Mouse (Mus musculus) forebrain, embryonic 10.5 days (tissue): ENCODE data around the gene Elmsan1. TPM values are rescaled to one million over a fixed set of nuclear protein-coding genes. Genes with fewer than 3 reads are reported as not detected.

Experiments used
- DNase-seq: peaks from one replicate; pipeline ENCODE4 v3.0.0-alpha.2; 2017; ENCODE audit warnings: low spot score; ENCODE audit errors: extremely low spot score
- H3K27ac ChIP-seq: fragments of 300-500 bp; sonication (generic); 2 replicates; pipeline ENCODE4 v1.5.1; 2016; ENCODE audit warnings: mild to moderate bottlenecking
- H3K27me3 ChIP-seq: fragments of 300-500 bp; sonication (generic); 2 replicates; pipeline ENCODE4 v1.6.1; 2016; ENCODE audit warnings: mild to moderate bottlenecking; ENCODE audit not compliant: poor library complexity, severe bottlenecking
- H3K36me3 ChIP-seq: fragments of 300-500 bp; sonication (generic); replicated peaks from 2 replicates; pipeline ENCODE4 v1.6.1; 2016; ENCODE audit warnings: mild to moderate bottlenecking, moderate library complexity
- H3K4me1 ChIP-seq: fragments of 300-500 bp; sonication (generic); 2 replicates; pipeline ENCODE4 v1.6.1; 2016
- H3K4me3 ChIP-seq: fragments of 300-500 bp; sonication (generic); 2 replicates; pipeline ENCODE4 v1.5.1; 2016; ENCODE audit warnings: mild to moderate bottlenecking, moderate library complexity
- H3K9me3 ChIP-seq: fragments of 300-500 bp; sonication (generic); 2 replicates; pipeline ENCODE4 v1.6.1; 2016; ENCODE audit warnings: mild to moderate bottlenecking, moderate library complexity
- WGBS: fragments of 180-500 bp; shearing (Covaris S2); methylation state at CpG from one replicate; pipeline ENCODE4 v1.1.7; 2016; 5-methylcytosine and 5-hydroxymethylcytosine counted together
- polyA plus RNA-seq: library from polyadenylated mRNA; unstranded; fragments of >200 nt; fragmentation: Nextera tagmentation; extraction: Ambion mirVana; gene quantifications from 2 replicates; pipeline ENCODE4 v1.2.1, GENCODE M21; 2016

Elmsan1 gene
- polyA plus RNA-seq, 1 experiment from 2014 or later, result 8.7 TPM

GRCm38 (mm10) chr12:84210288-84210687, 8.4 kb downstream of the Elmsan1 start:
- no peak overlapping the region for H3K4me3 ChIP-seq
- DNase-seq, result no peak
- WGBS, result 92% methylated on average over 11 of the region's 11 CpGs
- H3K9me3 ChIP-seq, result no peaks in the 10 kb centered on the region
- peaks cover 12% of the 10 kb centered on the region for H3K27me3 ChIP-seq
- H3K36me3 ChIP-seq, result peaks cover 18% of the 10 kb centered on the region
- H3K4me1 ChIP-seq, result peaks cover 35% of the 10 kb centered on the region
- H3K27ac ChIP-seq, result no peak overlapping the region

- peaks cover 10% of the 10 kb centered on the region for H3K36me3 ChIP-seq
- H3K27me3 ChIP-seq, result peaks cover 12% of the 10 kb centered on the region
- peaks cover 23% of the 10 kb centered on the region for H3K4me1 ChIP-seq
- 92% methylated on average over 11 of the region's 11 CpGs for WGBS
- no peaks in the 10 kb centered on the region for H3K9me3 ChIP-seq
- no peak for DNase-seq
- no peak overlapping the region for H3K27ac ChIP-seq
- H3K4me3 ChIP-seq, result no peak overlapping the region
Observed at GRCm38 (mm10) chr12:84209093-84209492, 9.6 kb downstream of the Elmsan1 start.

GRCm38 (mm10) chr12:84207209-84207817, 11.4 kb downstream of the Elmsan1 start:
- peaks cover 36% of the 10 kb centered on the region for H3K4me1 ChIP-seq
- 93% methylated on average over 18 of the region's 18 CpGs for WGBS

GRCm38 (mm10) chr12:84206525-84206924, 12.2 kb downstream of the Elmsan1 start:
- Histone ChIP-seq H3K27me3 (no peaks in the 10 kb centered on the region), H3K36me3 (peaks cover 3% of the 10 kb centered on the region), H3K4me3 (no peak overlapping the region), H3K9me3 (no peaks in the 10 kb centered on the region), H3K27ac (0 out of 2 replicates have a peak overlapping the region, but pooled peaks have one; percentile 35), H3K4me1 (peaks cover 37% of the 10 kb centered on the region)
- no peak for DNase-seq
- WGBS, result 61% methylated on average over 7 of the region's 7 CpGs

More at GRCm38 (mm10) chr12:84207209-84207817, 11.4 kb downstream of the Elmsan1 start:
- H3K27me3 ChIP-seq, result peaks cover under 1% of the 10 kb centered on the region; the same call in 1 of the 2 replicates
- DNase-seq, result no peak
- H3K4me3 ChIP-seq, result no peak overlapping the region
- no peak overlapping the region for H3K27ac ChIP-seq
- H3K9me3 ChIP-seq, result no peaks in the 10 kb centered on the region
- peaks cover 4% of the 10 kb centered on the region for H3K36me3 ChIP-seq

- Histone ChIP-seq H3K27me3 (no peaks in the 10 kb centered on the region), H3K9me3 (no peaks in the 10 kb centered on the region), H3K36me3 (peaks cover 4% of the 10 kb centered on the region), H3K4me3 (no peak overlapping the region), H3K4me1 (peaks cover 31% of the 10 kb centered on the region), H3K27ac (0 out of 2 replicates have a peak overlapping the region, but pooled peaks have one; percentile 35)
- no peak for DNase-seq
- WGBS, result 87% methylated on average over 10 of the region's 10 CpGs
Observed at GRCm38 (mm10) chr12:84205659-84206185, 13.0 kb downstream of the Elmsan1 start.

GRCm38 (mm10) chr12:84204662-84205061, 14.0 kb downstream of the Elmsan1 start:
- peaks cover 10% of the 10 kb centered on the region for H3K36me3 ChIP-seq
- no peaks in the 10 kb centered on the region for H3K9me3 ChIP-seq
- no peak overlapping the region for H3K4me3 ChIP-seq
- no peaks in the 10 kb centered on the region for H3K27me3 ChIP-seq
- no peak for DNase-seq
- H3K4me1 ChIP-seq, result peaks cover 30% of the 10 kb centered on the region
- H3K27ac ChIP-seq, result no peak overlapping the region
- 96% methylated on average over 8 of the region's 8 CpGs for WGBS

- no peak overlapping the region for H3K4me3 ChIP-seq
- no peaks in the 10 kb centered on the region for H3K27me3 ChIP-seq
- peak overlapping the region; percentile 26 for H3K27ac ChIP-seq
- H3K36me3 ChIP-seq, result peaks cover 10% of the 10 kb centered on the region
- 72% methylated on average over 7 of the region's 7 CpGs for WGBS
- DNase-seq, result no peak
- peaks cover 35% of the 10 kb centered on the region for H3K4me1 ChIP-seq
- no peaks in the 10 kb centered on the region for H3K9me3 ChIP-seq
Observed at GRCm38 (mm10) chr12:84203778-84204216, 14.9 kb downstream of the Elmsan1 start.

- peaks cover 40% of the 10 kb centered on the region for H3K4me1 ChIP-seq
- H3K9me3 ChIP-seq, result no peaks in the 10 kb centered on the region
- no peak overlapping the region for H3K4me3 ChIP-seq
- H3K27ac ChIP-seq, result peak overlapping the region; percentile 26
- no peak for DNase-seq
- H3K27me3 ChIP-seq, result no peaks in the 10 kb centered on the region
- H3K36me3 ChIP-seq, result peaks cover 10% of the 10 kb centered on the region
- WGBS, result 78% methylated on average over 7 of the region's 7 CpGs
Observed at GRCm38 (mm10) chr12:84203170-84203777, 15.4 kb downstream of the Elmsan1 start.

GRCm38 (mm10) chr12:84202561-84202960, 16.1 kb downstream of the Elmsan1 start:
- peaks cover 47% of the 10 kb centered on the region for H3K4me1 ChIP-seq
- DNase-seq, result no peak
- 88% methylated on average over 10 of the region's 10 CpGs for WGBS
- no peak overlapping the region for H3K4me3 ChIP-seq
- H3K36me3 ChIP-seq, result peaks cover 10% of the 10 kb centered on the region
- H3K9me3 ChIP-seq, result no peaks in the 10 kb centered on the region
- 0 out of 2 replicates have a peak overlapping the region, but pooled peaks have one; percentile 26 for H3K27ac ChIP-seq
- no peaks in the 10 kb centered on the region for H3K27me3 ChIP-seq

- peaks cover 54% of the 10 kb centered on the region for H3K4me1 ChIP-seq
- 86% methylated on average over 18 of the region's 18 CpGs for WGBS
Observed at GRCm38 (mm10) chr12:84201686-84202484, 16.8 kb downstream of the Elmsan1 start.

GRCm38 (mm10) chr12:84201222-84201621, 17.5 kb downstream of the Elmsan1 start:
- no peak overlapping the region for H3K27ac ChIP-seq
- H3K27me3 ChIP-seq, result no peaks in the 10 kb centered on the region
- 96% methylated on average over 4 of the region's 4 CpGs for whole genome bisulfite sequencing
- H3K9me3 ChIP-seq, result no peaks in the 10 kb centered on the region
- H3K4me1 ChIP-seq, result peaks cover 56% of the 10 kb centered on the region
- no peak overlapping the region for H3K4me3 ChIP-seq
- DNase-seq, result no peak
- H3K36me3 ChIP-seq, result peaks cover 10% of the 10 kb centered on the region

More at GRCm38 (mm10) chr12:84201686-84202484, 16.8 kb downstream of the Elmsan1 start:
- no peak overlapping the region for H3K4me3 ChIP-seq
- no peaks in the 10 kb centered on the region for H3K27me3 ChIP-seq
- H3K36me3 ChIP-seq, result peaks cover 10% of the 10 kb centered on the region
- H3K9me3 ChIP-seq, result no peaks in the 10 kb centered on the region
- no peak for DNase-seq
- no peak overlapping the region for H3K27ac ChIP-seq

GRCm38 (mm10) chr12:84198880-84199279, 19.8 kb downstream of the Elmsan1 start:
- peaks cover 10% of the 10 kb centered on the region for H3K36me3 ChIP-seq
- H3K4me1 ChIP-seq, result peaks cover 76% of the 10 kb centered on the region
- no peaks in the 10 kb centered on the region for H3K9me3 ChIP-seq
- DNase-seq, result no peak
- no peaks in the 10 kb centered on the region for H3K27me3 ChIP-seq
- H3K4me3 ChIP-seq, result no peak overlapping the region
- 72% methylated on average over 10 of the region's 10 CpGs for WGBS
- H3K27ac ChIP-seq, result no peak overlapping the region
